Mouse (Mus musculus) E14TG2a.4 (cell line): ENCODE measurements around the gene Elk1.

Experiments used
- H3K27me3 ChIP-seq: 2 replicates; pipeline ENCODE4 v1.6.1; 2014; ENCODE audit warnings: low read length, control low read depth; ENCODE audit not compliant: insufficient read depth
- H3K36me3 ChIP-seq: 2 replicates; pipeline ENCODE4 v1.6.1; 2014; ENCODE audit warnings: low read length, control low read depth; ENCODE audit not compliant: insufficient read depth
- H3K4me1 ChIP-seq: replicated peaks from 2 replicates; pipeline ENCODE4 v1.6.1; 2014; ENCODE audit warnings: low read depth, low read length, control low read depth
- H3K4me3 ChIP-seq: replicated peaks from 2 replicates; pipeline ENCODE4 v1.5.1; 2014; ENCODE audit warnings: mild to moderate bottlenecking, low read length
- H3K9me3 ChIP-seq: 2 replicates; pipeline ENCODE4 v1.6.1; 2014; ENCODE audit warnings: low read length, control low read depth
- CTCF ChIP-seq: conservative IDR thresholded peaks from 2 replicates; pipeline ENCODE4 v1.5.1; 2014; ENCODE audit warnings: low read length
- NANOG ChIP-seq: IDR thresholded peaks from 2 replicates; pipeline ENCODE4 v1.6.1; 2014; ENCODE audit warnings: borderline replicate concordance, low read length, mixed read lengths
- POU5F1 ChIP-seq: IDR thresholded peaks from 2 replicates; pipeline ENCODE4 v1.6.1; 2014; ENCODE audit warnings: low read length, borderline replicate concordance

Gene Elk1

DNA sequence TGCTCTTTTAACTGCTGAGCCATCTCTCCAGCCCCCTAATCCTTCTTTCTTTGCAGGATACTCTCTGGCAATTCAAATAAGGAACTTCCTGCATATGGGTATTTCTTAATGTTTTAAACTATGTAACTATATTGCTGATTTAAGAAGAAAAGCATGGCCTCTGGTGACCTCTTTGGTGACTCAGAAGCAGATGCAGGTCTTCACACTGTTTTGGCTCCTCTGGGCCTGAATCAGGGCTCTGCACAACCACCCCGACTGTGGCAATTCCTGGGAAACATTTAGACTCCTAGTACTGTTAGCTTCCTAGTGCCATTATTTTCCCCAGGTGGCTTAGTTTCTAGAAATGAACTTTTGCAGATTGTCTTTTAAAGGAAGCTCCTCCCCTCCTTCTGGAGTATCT lies 26.9 kb downstream of the Elk1 start:
- Histone ChIP-seq H3K27me3 (no peaks in the 10 kb centered on the region), H3K9me3 (no peaks in the 10 kb centered on the region), H3K4me1 (peaks cover 16% of the 10 kb centered on the region), H3K36me3 (peaks cover 34% of the 10 kb centered on the region), H3K4me3 (no peak overlapping the region)
- TF ChIP-seq NANOG (no peak), POU5F1 (no peak), CTCF (no peak)

DNA sequence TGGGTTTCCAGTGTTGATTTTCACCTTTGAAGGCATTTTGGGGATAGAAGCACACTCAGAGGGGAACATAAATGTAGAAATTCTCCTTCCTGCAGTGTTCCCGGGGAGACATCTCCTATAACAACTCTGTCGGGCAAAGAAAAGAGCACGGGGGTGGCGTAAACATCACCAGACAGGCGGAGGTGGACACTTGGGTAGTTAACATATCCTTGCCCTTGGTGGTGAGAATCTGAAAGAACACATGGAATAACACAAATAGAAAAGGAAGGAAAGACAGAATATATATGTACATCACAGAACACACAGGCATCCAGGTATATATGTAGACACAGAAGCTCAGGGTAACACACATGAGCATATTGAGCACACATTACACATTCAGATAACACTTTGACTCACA lies 29.0 kb downstream of the Elk1 start:
- TF ChIP-seq NANOG (no peak), POU5F1 (no peak), CTCF (no peak)

DNA sequence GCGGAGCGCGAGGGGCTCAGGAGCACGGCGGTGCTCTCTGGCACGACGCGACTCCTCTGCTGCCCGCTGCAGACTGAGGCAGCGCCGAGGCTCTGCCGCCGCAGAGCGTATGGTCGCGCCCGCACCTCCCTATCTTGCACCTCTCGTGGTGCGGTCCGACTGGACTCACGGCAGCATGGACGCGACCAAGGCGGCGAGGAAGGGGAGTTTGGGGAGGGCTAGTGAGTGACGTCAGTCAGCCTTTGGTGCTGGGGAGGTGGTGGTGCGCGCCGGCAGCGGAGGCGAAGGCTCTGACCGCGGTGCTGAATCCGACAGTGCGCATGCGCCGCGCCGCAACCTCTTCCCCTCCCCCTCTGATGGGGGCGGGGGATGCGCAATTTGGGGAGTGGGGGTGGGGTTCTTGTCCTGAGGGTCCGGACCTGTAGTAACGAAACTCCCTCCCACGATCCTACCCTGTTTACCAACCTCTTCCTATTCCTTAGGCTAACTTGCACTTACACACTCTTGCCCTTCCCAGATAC lies 29.5 kb downstream of the Elk1 start, which contains the start of gene Syn1:
TSS of gene Syn1 (minus strand) at position 161 of the 521 bp plus-strand sequence.
- no peaks in the 10 kb centered on the region for H3K27me3 ChIP-seq
- no peaks in the 10 kb centered on the region for H3K9me3 ChIP-seq
- H3K4me1 ChIP-seq, result peaks cover 16% of the 10 kb centered on the region
- H3K4me3 ChIP-seq, result peak within 1 kb of the TSS; percentile 83
- H3K36me3 ChIP-seq, result peaks cover 8% of the 10 kb centered on the region
- TF ChIP-seq POU5F1, result no peak
- no peak for TF ChIP-seq CTCF
- TF ChIP-seq NANOG, result no peak

More for the DNA sequence above, 29.0 kb downstream of the Elk1 start:
- Histone ChIP-seq H3K36me3 (peaks cover 12% of the 10 kb centered on the region), H3K4me3 (peak overlapping the region; percentile 83; the same call in 1 of the 2 replicates), H3K4me1 (peaks cover 16% of the 10 kb centered on the region), H3K9me3 (no peaks in the 10 kb centered on the region), H3K27me3 (no peaks in the 10 kb centered on the region)

DNA sequence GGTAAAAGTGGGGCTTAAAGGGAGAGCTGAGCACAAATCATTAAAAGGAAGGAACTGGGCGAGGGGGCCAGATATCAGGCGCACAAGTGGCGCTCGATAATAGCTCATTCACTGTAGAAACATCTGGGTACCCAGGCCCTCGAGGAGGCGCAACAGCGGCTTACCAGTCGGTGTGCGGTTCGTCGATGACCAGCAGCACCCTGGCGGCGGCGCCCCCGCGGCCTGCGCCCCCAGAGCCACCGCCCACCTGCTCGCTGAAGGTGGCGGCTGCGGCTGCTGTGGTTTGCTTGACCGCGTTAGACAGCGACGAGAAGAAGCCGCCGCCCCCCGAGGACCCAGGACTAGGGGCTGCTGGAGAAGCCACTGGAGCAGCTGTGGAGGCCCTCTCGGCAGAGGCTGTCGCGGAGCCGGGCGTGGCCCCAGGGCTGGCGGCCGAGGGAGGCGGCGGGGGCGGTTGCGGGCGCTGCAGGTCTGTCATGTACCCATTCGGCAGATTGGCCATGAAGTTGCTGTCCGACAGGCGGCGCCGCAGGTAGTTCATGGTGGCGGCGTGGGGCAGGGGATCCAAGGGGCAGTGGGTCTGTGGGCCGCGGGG lies 30.1 kb downstream of the Elk1 start:
- H3K9me3 ChIP-seq, result no peaks in the 10 kb centered on the region
- H3K4me3 ChIP-seq, result peak overlapping the region; percentile 83
- TF ChIP-seq CTCF (no peak), NANOG (no peak), POU5F1 (no peak)
- H3K36me3 ChIP-seq, result 0 out of 2 replicates have a peak, but pooled peaks cover 2% of the 10 kb centered on the region
- peaks cover 16% of the 10 kb centered on the region for H3K4me1 ChIP-seq
- no peaks in the 10 kb centered on the region for H3K27me3 ChIP-seq

DNA sequence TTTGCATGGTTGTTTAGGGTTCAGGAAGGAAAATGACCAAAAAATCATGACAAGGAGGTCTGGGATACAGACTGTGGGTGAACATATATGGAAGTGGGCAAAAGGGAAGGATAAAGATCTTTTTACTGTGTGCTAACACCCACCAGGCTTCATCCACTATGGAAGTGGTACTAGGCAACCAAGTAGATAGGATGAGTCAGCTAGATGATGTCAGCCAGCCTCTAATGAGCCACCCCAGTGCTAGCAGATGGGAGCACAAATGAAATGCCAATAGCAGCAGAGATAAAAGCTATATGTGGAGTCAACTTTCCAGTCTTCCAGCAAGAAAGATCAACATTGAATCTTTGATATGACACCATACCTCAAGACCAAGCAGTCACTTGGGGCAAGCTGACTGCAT lies 35.3 kb downstream of the Elk1 start:
- Histone ChIP-seq H3K27me3 (no peaks in the 10 kb centered on the region), H3K4me3 (no peak overlapping the region), H3K4me1 (peaks cover 20% of the 10 kb centered on the region), H3K36me3 (no peaks in the 10 kb centered on the region), H3K9me3 (no peaks in the 10 kb centered on the region)
- TF ChIP-seq CTCF (no peak), NANOG (no peak), POU5F1 (no peak)

DNA sequence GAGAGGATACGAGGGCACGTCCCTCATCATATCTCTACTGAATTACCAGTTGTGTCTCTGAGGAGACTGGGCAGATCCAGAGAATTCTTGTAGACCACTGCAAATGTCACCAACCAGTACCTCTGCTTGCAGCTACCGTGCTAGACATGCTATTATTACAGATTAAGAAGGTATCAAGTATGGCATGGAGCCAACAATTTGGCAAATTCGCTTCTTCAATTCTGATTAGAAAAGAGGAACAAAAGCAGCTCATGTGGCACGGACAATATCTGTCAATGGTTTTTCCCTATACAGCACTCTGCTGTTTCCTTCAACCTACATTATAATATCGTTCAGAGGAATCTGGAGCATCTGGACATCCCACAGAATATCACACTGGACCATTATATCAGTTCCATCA lies 36.7 kb downstream of the Elk1 start:
- peaks cover 19% of the 10 kb centered on the region for H3K4me1 ChIP-seq
- H3K27me3 ChIP-seq, result no peaks in the 10 kb centered on the region
- no peaks in the 10 kb centered on the region for H3K36me3 ChIP-seq
- H3K4me3 ChIP-seq, result no peak overlapping the region
- no peaks in the 10 kb centered on the region for H3K9me3 ChIP-seq
- TF ChIP-seq CTCF, result no peak
- no peak for TF ChIP-seq NANOG
- TF ChIP-seq POU5F1, result no peak

DNA sequence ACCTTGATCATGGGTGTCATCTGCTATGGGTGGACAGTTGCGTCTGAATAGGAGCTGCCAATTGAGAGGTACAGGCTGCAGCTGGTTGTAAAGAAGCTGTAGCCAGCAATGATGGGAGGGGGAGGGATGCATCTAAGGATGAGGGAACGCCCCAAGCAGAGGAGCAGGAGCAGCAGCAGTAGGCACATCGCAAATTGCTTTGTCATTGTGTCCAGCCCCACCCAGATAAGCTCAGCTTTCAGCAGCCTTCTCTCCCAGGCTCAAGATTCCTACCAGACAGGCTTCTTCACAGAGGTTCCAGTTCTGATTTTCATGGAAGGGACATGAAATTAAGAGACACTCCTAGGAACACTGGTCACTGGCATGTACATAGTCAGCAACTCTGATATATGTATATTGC lies 40.3 kb downstream of the Elk1 start:
- TF ChIP-seq CTCF (no peak), NANOG (no peak), POU5F1 (no peak)
- no peaks in the 10 kb centered on the region for H3K9me3 ChIP-seq
- H3K36me3 ChIP-seq, result peaks cover 4% of the 10 kb centered on the region; the same call in 1 of the 2 replicates
- H3K4me3 ChIP-seq, result no peak overlapping the region
- H3K27me3 ChIP-seq, result no peaks in the 10 kb centered on the region
- H3K4me1 ChIP-seq, result peaks cover 19% of the 10 kb centered on the region
